In the genomic region with DNA sequence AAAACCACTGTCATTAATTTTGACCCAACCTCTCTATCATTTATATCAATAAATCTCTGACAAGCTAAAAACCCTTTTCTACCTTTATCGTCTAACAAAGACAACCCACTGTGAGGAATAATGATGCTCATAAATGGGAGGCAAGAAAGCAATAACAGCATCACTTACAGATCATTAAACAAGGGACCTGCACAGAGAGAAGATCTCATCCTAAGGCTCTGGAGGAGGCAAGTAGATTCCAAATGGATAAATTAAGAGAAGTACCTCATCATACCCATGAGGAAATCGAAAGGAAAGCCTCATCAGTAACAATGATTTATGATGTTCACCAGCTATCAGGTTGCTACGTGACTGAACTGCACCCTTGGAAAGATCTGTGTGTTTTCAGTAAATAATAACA, we compare ENCODE assay signal across 26 mouse cellular contexts.
DNase-seq lines count a peak whose midpoint lies in the region; ATAC-seq and TF ChIP-seq lines count a peak whose summit lies in the region.
"Had no signal": no experiment of that assay in that cellular context is flagged by ENCODE, and none has a peak within 500 bp of the region (broad histone marks: within the 10 kb centered on the region; RNA-seq: fewer than 3 reads in every experiment).

No protein-coding gene starts in this region.

- no peak for TF ChIP-seq CTCF in hindbrain, postnatal 0 days (IDR thresholded peaks at IDR 0.05; ENCODE audit: low read depth)

- WGBS in hindbrain, embryonic 11.5 days, result 51% methylated on average over 3 of the region's 3 CpGs
- 57% methylated on average over 3 of the region's 3 CpGs for WGBS in hindbrain, postnatal 0 days
- WGBS in neural tube, embryonic 13.5 days, result 19% methylated on average over 3 of the region's 3 CpGs

- no peaks in the 10 kb centered on the region for H3K36me3 ChIP-seq in hindbrain, embryonic 11.5 days (ENCODE audit: control insufficient read depth, insufficient read depth, low read length)
- no peaks in the 10 kb centered on the region for H3K36me3 ChIP-seq in hindbrain, postnatal 0 days (ENCODE audit: insufficient read depth, low read length)
- H3K36me3 ChIP-seq in neural tube, embryonic 13.5 days, result no peaks in the 10 kb centered on the region
- H3K36me3 ChIP-seq: embryonic facial prominence, embryonic 12.5 days; embryonic facial prominence, embryonic 15.5 days; G1E; hindbrain, embryonic 15.5 days had no signal

- no peak overlapping the region for H3K9ac ChIP-seq in hindbrain, embryonic 11.5 days (ENCODE audit: low read depth, low read length)
- no peak overlapping the region for H3K9ac ChIP-seq in hindbrain, postnatal 0 days (replicated peaks; ENCODE audit: low read length)
- no peak overlapping the region for H3K9ac ChIP-seq in neural tube, embryonic 13.5 days
- H3K9ac ChIP-seq: embryonic facial prominence, embryonic 12.5 days; embryonic facial prominence, embryonic 15.5 days; forebrain, postnatal 0 days; hindbrain, embryonic 15.5 days had no signal

- H3K4me2 ChIP-seq in hindbrain, embryonic 11.5 days (replicated peaks; ENCODE audit: low read depth, low read length), result no peak overlapping the region
- no peak overlapping the region for H3K4me2 ChIP-seq in hindbrain, postnatal 0 days (ENCODE audit: low read depth, low read length)
- H3K4me2 ChIP-seq in neural tube, embryonic 13.5 days, result no peak overlapping the region
- H3K4me2 ChIP-seq: embryonic facial prominence, embryonic 12.5 days; embryonic facial prominence, embryonic 15.5 days; heart, embryonic 11.5 days; hindbrain, embryonic 15.5 days had no signal

- no peaks in the 10 kb centered on the region for H3K4me1 ChIP-seq in hindbrain, embryonic 11.5 days (replicated peaks; ENCODE audit: control insufficient read depth, insufficient read depth, low read length)
- no peaks in the 10 kb centered on the region for H3K4me1 ChIP-seq in hindbrain, postnatal 0 days (ENCODE audit: insufficient read depth, low read length)
- H3K4me1 ChIP-seq in neural tube, embryonic 13.5 days (replicated peaks), result peaks cover 2% of the 10 kb centered on the region; the same call in 1 of the 2 replicates
- H3K4me1 ChIP-seq: embryonic facial prominence, embryonic 12.5 days; embryonic facial prominence, embryonic 15.5 days; hindbrain, embryonic 15.5 days had no signal

- ATAC-seq in hindbrain, embryonic 11.5 days (ENCODE audit: low FRiP score), result peak; percentile 69
- ATAC-seq in hindbrain, postnatal 0 days, result no peak
- ATAC-seq in neural tube, embryonic 13.5 days (ENCODE audit: low read depth), result peak; percentile 81
- ATAC-seq: forebrain, embryonic 14.5 days; forebrain, postnatal 0 days; Patski had no signal

- no peak for DNase-seq in hindbrain, embryonic 11.5 days (ENCODE audit: low spot score)
- DNase-seq in hindbrain, postnatal 0 days (ENCODE audit: low spot score), result no peak
- DNase-seq in retina, embryonic 14.5 days (ENCODE audit: low spot score), result peak; percentile 2
- DNase-seq in retina, postnatal 1 day, result no peak
- no peak for DNase-seq in lung, adult 18-20 months
- no peak for DNase-seq in spleen, postnatal 10 days (ENCODE audit: low spot score in 2 of 2)
- DNase-seq: adrenal gland, postnatal 10 days; adrenal gland, postnatal 36 days; B cell, adult 2 months; cerebellum, adult 11-12 months; cerebellum, adult 8-10 months; cerebellum, postnatal 10 days; cerebellum, postnatal 36 days; forebrain, postnatal 0 days; gastrocnemius, adult 2 months; gastrocnemius, postnatal 14 days; heart, adult 11 months had no signal

- no peak overlapping the region for H3K4me3 ChIP-seq in hindbrain, embryonic 11.5 days (ENCODE audit: low read depth, low read length)
- no peak overlapping the region for H3K4me3 ChIP-seq in hindbrain, postnatal 0 days (ENCODE audit: low read length)
- H3K4me3 ChIP-seq in neural tube, embryonic 13.5 days, result no peak overlapping the region
- H3K4me3 ChIP-seq: embryonic facial prominence, embryonic 12.5 days; embryonic facial prominence, embryonic 15.5 days; gastrocnemius, adult 2 months; hindbrain, embryonic 15.5 days had no signal

- H3K27me3 ChIP-seq in hindbrain, embryonic 11.5 days (ENCODE audit: control insufficient read depth, insufficient read depth, low read length), result no peaks in the 10 kb centered on the region
- no peaks in the 10 kb centered on the region for H3K27me3 ChIP-seq in hindbrain, postnatal 0 days (ENCODE audit: insufficient read depth, low read length)
- H3K27me3 ChIP-seq in neural tube, embryonic 13.5 days, result no peaks in the 10 kb centered on the region
- H3K27me3 ChIP-seq: CH12.LX; embryonic facial prominence, embryonic 12.5 days; embryonic facial prominence, embryonic 15.5 days; hindbrain, embryonic 15.5 days; Patski had no signal

- H3K9me3 ChIP-seq in hindbrain, embryonic 11.5 days (ENCODE audit: control insufficient read depth, low read length), result no peaks in the 10 kb centered on the region
- H3K9me3 ChIP-seq in hindbrain, postnatal 0 days (ENCODE audit: low read length), result no peaks in the 10 kb centered on the region
- H3K9me3 ChIP-seq in neural tube, embryonic 13.5 days, result no peaks in the 10 kb centered on the region
- H3K9me3 ChIP-seq: embryonic facial prominence, embryonic 12.5 days; embryonic facial prominence, embryonic 15.5 days; hindbrain, embryonic 15.5 days had no signal

- H3K27ac ChIP-seq in hindbrain, embryonic 11.5 days (ENCODE audit: low read depth, low read length), result no peak overlapping the region
- H3K27ac ChIP-seq in hindbrain, postnatal 0 days, result no peak overlapping the region
- H3K27ac ChIP-seq in neural tube, embryonic 13.5 days (replicated peaks), result no peak overlapping the region
- H3K27ac ChIP-seq: embryonic facial prominence, embryonic 12.5 days; embryonic facial prominence, embryonic 15.5 days; gastrocnemius, adult 2 months; hindbrain, embryonic 15.5 days had no signal
